Mouse (Mus musculus) MEL (cell line): ENCODE measurements around the gene Misp.
A peak's percentile ranks its signal among the peaks of the same experiment; 100 is the strongest.

Experiments used
- NELFE ChIP-seq: IDR thresholded peaks from 2 replicates; pipeline ENCODE4 v1.6.1; 2011; ENCODE audit warnings: low read depth, low read length, improper control_type of control experiment
- POLR2AphosphoS2 ChIP-seq: IDR thresholded peaks from 2 replicates; pipeline ENCODE4 v1.6.1; 2011; ENCODE audit warnings: low read length, improper control_type of control experiment

DNA sequence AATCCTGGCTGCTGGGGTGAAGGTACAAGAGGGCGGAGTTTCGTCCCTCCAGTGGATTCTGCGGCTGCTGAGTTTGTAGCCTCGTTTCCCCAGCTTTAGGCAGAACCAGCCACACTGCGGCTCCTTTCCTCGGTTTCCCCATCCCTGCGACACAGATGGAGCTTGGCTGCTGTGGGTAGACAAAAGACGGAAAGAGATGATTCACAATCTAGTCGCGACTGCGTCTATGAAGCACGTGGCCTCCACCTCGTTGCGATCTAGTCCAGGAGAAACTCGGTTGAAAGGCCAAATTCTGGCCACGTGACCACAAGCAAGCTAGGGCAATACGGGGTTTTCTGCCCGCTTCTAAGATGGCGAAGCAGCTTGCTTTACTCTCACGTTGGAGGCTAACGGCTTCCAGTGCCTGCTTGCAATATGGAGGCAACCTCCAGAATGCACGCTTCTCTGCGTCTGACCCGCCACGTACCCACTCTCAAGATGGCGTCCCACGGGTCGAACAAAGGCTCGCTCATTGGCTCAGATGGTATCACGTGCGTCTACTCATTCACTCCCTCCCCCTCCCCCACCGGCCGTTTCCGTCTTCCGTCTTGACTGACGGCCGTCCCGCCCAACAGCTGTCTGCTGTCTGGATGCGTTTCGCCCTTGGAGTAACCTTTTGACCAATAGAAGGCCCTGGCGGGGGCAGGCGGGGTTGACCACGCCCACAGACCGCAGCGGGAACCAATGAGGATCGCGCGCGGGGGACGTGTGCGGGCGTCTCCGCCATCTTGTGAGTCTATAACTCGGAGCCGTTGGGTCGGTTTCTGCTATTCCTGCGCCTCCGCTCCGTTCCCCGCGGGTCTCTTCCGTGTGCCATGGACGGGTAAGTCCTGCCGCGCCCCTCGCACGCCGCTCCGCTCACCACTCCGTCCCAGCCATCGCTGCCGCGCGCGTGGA, 33.3 kb downstream of the Misp start, which contains the start of gene Ptbp1:
- TF ChIP-seq NELFE, result peak; percentile 99
- peak; percentile 76 for TF ChIP-seq POLR2AphosphoS2
